Mouse (Mus musculus) T-helper 17 cell (primary cell): ENCODE results near the gene Tbc1d1.
"Not testable (repeated sequence)": the region's sequence is repeated elsewhere in the genome, so short reads cannot be mapped to it uniquely, and the experiment has no call there.

Experiments used
- in situ Hi-C, 2 experiments: fragments of 300-600 bp; cut with MboI, MseI; formaldehyde crosslinking; loops; 1 replicate in 1 of 2; 2 replicates in 1 of 2; pipeline ENCODE4 v1.15.1; 2025; ENCODE audit warnings: high pct_unique_total_duplicates in 2 of 2

The Tbc1d1 gene

GRCm38 (mm10) chr5:64346343-64346885 lies 190.3 kb downstream of the Tbc1d1 start:
- in situ Hi-C loops, result no loop called here

GRCm38 (mm10) chr5:64348166-64348565 lies 192.1 kb downstream of the Tbc1d1 start:
- in situ Hi-C loops, result no loop called here

- in situ Hi-C loops, result no loop called here
These were observed 192.7 kb downstream of the Tbc1d1 start for GRCm38 (mm10) chr5:64348780-64349179.

- in situ Hi-C loops, result no loop called here
These were observed 195.9 kb downstream of the Tbc1d1 start for GRCm38 (mm10) chr5:64351968-64352367.

- in situ Hi-C loops, result no loop called here
These were observed 202.8 kb downstream of the Tbc1d1 start for GRCm38 (mm10) chr5:64358639-64359584.

- in situ Hi-C loops, result no loop called here
These were observed 204.2 kb downstream of the Tbc1d1 start for GRCm38 (mm10) chr5:64360147-64360875.

- in situ Hi-C loops, result not testable (repeated sequence)
These were observed 204.8 kb downstream of the Tbc1d1 start for GRCm38 (mm10) chr5:64360876-64361268.

- in situ Hi-C loops, result no loop called here
These were observed 207.8 kb downstream of the Tbc1d1 start for GRCm38 (mm10) chr5:64363859-64364406.

- in situ Hi-C loops, result no loop called here
These were observed 208.5 kb downstream of the Tbc1d1 start for GRCm38 (mm10) chr5:64364432-64365125.

GRCm38 (mm10) chr5:64365187-64366066 lies 209.3 kb downstream of the Tbc1d1 start:
- in situ Hi-C loops, result no loop called here

- in situ Hi-C loops, result no loop called here
These were observed 210.0 kb downstream of the Tbc1d1 start for GRCm38 (mm10) chr5:64366113-64366512.

GRCm38 (mm10) chr5:64367426-64367825 lies 211.3 kb downstream of the Tbc1d1 start:
- in situ Hi-C loops, result no loop called here

- in situ Hi-C loops, result no loop called here
These were observed 215.3 kb downstream of the Tbc1d1 start for GRCm38 (mm10) chr5:64371331-64371831.

GRCm38 (mm10) chr5:64372292-64372961 lies 216.3 kb downstream of the Tbc1d1 start:
- in situ Hi-C loops, result no loop called here

- in situ Hi-C loops, result no loop called here
These were observed 217.6 kb downstream of the Tbc1d1 start for GRCm38 (mm10) chr5:64373695-64374094.

- in situ Hi-C loops, result no loop called here
These were observed 219.7 kb downstream of the Tbc1d1 start for GRCm38 (mm10) chr5:64375851-64376250.

GRCm38 (mm10) chr5:64376466-64376865 lies 220.4 kb downstream of the Tbc1d1 start:
- in situ Hi-C loops, result no loop called here

GRCm38 (mm10) chr5:64377705-64378104 lies 221.6 kb downstream of the Tbc1d1 start:
- in situ Hi-C loops, result no loop called here

GRCm38 (mm10) chr5:64378591-64379275 lies 222.6 kb downstream of the Tbc1d1 start:
- in situ Hi-C loops, result no loop called here
